Mouse (Mus musculus): Measurements from ENCODE around the gene Arf3.

Arf3 gene

DNA sequence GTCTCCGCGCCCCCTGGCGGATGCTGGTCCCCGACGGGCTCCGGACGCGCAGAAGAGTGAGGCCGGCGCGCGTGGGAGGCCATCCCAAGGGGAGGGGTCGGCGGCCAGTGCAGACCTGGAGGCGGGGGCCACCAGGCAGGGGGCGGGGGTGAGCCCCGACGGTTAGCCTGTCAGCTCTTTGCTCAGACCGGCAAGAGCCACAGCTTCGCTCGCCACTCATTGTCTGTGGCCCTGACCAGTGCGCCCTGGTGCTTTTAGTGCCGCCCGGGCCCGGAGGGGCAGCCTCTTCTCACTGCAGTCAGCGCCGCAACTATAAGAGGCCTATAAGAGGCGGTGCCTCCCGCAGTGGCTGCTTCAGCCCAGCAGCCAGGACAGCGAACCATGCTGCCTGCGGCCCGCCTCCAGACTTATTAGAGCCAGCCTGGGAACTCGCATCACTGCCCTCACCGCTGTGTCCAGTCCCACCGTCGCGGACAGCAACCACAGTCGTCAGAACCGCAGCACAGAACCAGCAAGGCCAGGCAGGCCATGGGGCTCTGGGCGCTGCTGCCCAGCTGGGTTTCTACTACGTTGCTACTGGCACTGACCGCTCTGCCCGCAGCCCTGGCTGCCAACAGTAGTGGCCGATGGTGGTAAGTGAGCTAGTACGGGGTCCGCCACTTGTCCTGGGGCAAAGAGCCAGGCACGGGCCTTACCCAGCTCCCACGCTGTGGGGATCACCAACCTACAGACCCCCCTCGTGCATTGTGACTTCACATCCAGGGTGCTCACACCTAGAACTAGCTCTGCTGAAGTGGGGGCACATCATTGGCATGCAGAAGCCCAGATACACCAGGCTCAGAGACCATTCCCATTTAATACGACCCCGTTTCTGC, 26.9 kb upstream of the Arf3 start, which contains the start of gene Wnt1:
Gene Wnt1 (plus strand): TSS at position 197 of the 875 bp plus-strand sequence.
- no peak for DNase-seq

GRCm38 (mm10) chr15:98788972-98789660, 26.1 kb upstream of the Arf3 start:
- no peak for DNase-seq

- DNase-seq, result no peak
Measured at GRCm38 (mm10) chr15:98787930-98788329, 24.9 kb upstream of the Arf3 start.

- DNase-seq, result no peak
Measured at GRCm38 (mm10) chr15:98785744-98786143, 22.7 kb upstream of the Arf3 start.

DNA sequence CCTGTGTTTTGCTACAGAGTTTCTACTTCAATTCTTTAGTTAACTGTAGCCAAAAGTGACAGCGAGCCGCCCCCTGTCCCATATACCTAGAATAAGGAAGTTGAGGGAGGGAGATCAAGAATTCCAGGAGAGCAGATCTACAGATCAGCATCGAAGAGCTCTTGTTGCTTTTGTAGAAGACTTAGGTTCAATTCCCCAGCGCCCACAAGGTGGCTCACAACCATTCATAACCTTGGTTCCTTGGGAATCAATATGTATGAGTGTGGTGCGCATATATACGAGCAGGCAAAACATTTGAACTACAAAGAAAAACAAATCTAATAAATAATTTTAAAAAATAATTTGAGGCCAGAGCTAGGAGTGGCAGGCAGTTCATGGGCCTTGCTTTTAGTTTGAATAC, 18.2 kb upstream of the Arf3 start:
- DNase-seq, result no peak

DNA sequence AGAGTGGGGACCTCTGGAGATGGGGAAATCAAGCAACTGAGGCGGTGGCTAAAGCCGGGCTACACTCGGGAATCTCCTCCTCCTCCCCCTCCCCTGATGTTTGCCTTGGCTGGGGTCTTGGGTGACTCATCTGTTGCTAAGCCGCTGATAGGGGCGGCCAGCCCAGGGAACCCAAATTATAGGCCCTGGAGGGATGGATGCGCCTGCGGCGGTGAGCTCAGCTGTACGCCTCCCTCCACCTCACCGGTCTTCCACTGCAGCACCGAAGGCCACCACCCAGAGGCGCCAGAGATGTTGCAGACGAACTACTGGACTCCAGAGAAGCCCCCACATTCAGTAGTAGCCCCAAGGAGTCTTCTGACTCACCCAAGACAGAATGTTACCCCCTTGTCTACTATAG, 17.6 kb upstream of the Arf3 start:
- DNase-seq, result no peak

- DNase-seq, result no peak
Measured at GRCm38 (mm10) chr15:98780075-98780474, 17.1 kb upstream of the Arf3 start.

DNA sequence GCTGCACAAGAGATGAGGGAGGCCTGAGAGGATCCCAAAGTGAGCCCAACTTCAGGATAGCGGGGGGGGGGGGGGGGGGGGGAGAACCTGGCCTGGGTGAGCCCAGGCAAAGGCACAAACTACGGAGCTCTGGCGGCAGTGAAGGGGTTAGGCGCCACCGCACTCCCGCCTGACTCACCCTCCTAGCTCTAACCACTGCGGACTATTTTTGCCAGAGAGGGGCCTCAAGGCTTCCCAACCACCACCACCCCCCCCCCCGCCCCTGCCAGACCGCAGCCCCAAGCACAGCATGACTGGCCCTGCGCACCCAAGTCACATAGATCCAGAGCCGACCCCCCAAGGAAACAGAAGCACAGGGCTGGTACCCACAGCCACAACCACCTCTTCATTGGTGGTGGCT, 15.8 kb upstream of the Arf3 start:
- DNase-seq, result no peak

- no peak for DNase-seq
Measured at GRCm38 (mm10) chr15:98778191-98778770, 15.3 kb upstream of the Arf3 start.

GRCm38 (mm10) chr15:98777762-98778161, 14.7 kb upstream of the Arf3 start, which contains the start of gene Wnt10b:
Gene Wnt10b, minus strand, starts transcription at chr15:98778150.
- DNase-seq, result no peak

- DNase-seq, result no peak
Measured at GRCm38 (mm10) chr15:98777005-98777616, 14.1 kb upstream of the Arf3 start.

- no peak for DNase-seq
Measured at GRCm38 (mm10) chr15:98776280-98777004, 13.4 kb upstream of the Arf3 start.

DNA sequence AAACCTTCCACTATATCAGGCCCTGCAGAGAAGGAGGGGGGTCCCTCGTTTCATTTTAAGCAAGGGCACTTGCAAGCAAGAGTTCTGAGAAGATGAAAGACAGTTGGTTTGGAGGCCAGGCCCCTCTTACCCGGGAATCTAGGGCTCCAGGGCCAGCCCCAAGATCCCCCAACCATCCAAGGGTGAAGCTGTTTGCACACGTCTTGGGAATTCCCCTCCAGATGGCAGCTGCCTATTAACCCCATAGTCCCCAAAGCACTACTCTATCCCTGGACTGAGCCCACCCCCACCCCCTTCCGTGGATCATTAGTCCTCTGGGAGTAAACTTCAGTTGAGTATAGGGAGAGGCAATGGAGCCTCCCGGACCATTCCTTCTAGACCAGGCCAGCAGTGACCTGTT, 12.5 kb upstream of the Arf3 start:
- no peak for DNase-seq

DNA sequence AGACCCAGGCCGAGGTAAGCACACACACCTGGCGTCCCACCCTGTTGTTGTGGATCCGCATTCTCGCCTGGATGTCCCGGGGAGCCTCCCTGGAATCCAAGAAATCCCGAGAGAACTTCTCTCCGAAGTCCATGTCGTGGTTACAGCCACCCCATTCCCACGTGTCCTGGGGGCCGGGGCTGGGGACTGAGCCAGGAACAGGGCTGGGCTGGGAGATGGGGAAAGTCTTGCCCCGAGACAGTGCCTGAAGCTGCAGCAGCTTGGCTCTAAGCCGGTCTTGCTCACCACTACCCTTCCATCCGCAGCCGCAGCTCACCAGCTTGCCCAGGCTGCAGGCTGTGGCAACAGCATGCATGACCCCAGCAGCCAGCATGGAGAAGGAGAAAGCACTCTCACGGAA, 11.1 kb upstream of the Arf3 start:
- DNase-seq, result no peak

DNA sequence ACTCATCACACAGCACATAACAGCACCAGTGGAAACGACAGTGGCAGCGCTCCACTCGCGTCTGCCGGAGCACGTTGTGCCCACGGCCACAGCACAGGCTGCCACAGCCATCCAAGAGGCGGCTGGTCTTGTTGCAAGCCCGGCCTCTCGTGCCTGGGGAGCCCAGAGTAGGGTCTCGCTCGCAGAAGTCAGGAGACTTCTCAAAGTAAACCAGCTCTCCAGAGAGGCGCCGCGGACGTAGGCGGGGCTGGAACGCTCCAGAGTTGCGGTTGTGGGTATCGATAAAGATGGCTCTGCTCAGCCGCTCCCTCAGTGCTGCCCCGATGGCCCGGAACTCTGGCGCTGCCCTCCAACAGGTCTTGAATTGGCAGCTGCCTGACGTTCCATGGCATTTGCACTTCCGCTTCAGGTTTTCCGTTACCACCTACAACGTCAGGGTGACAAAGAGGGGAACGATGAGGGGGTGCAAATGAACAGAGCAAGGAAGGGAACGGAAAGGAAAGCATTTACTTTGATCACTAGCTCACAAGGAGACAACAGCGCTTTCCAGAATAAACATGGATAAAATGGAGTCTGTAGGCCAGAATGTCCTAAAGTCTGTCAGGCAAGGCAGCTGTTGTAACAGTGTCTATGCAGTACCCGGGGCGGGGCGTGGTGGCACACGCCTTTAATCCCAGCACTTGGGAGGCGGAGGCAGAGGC, 9.6 kb upstream of the Arf3 start:
- no peak for DNase-seq

- no peak for DNase-seq
Measured at GRCm38 (mm10) chr15:98771813-98772425, 8.9 kb upstream of the Arf3 start.

DNA sequence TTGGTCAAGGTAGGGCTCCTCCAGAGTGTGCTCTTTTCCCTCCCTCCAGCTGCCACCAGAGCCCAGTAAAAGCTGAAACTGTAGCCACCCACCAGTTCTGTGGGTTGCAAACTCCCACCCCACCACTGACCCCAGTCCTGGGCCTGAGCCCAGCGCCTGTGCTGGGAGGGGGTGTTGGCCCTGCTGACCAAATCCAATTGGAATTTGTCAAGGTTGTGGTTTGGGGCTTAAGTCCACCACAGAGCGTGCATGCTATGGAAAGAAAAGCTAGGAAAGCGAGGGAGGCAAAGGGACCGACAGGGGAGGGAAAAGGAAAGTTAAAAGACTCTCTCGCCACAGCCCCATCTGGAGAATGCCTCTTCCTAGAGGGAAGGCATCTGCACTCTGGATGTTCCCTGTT, 5.2 kb upstream of the Arf3 start:
- DNase-seq, result no peak

- DNase-seq, result no peak
Measured at GRCm38 (mm10) chr15:98765929-98766328, 2.9 kb upstream of the Arf3 start.

GRCm38 (mm10) chr15:98762201-98762621, 803 bp downstream of the Arf3 start:
- DNase-seq, result peak; percentile 81

GRCm38 (mm10) chr15:98754125-98754524, 8.9 kb downstream of the Arf3 start:
- DNase-seq, result no peak

DNA sequence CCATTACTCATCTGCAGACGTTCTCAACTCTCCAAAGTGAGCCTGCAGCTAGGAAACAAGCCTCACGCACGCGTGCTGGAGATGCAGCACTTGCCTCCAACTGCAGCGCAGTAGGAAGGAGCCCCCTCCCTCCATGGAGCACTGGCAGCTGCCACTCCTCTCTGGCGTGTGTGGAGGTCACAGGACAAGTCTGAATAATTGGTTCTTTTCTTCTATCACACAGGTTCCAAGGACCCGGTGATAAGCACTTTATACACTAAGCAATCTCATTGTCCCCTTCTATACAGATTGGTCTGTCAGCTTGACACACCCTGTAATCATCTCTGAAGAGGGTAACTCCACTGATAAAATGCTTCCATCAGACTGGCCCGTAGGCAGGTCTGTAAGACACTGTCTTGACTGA, 10.0 kb downstream of the Arf3 start:
- DNase-seq, result no peak

GRCm38 (mm10) chr15:98749093-98749492, 13.9 kb downstream of the Arf3 start:
- no peak for DNase-seq

All from cerebellum, adult 11-12 months (tissue).